Mouse (Mus musculus): ENCODE data around the gene Cilp2.

Gene Cilp2

DNA sequence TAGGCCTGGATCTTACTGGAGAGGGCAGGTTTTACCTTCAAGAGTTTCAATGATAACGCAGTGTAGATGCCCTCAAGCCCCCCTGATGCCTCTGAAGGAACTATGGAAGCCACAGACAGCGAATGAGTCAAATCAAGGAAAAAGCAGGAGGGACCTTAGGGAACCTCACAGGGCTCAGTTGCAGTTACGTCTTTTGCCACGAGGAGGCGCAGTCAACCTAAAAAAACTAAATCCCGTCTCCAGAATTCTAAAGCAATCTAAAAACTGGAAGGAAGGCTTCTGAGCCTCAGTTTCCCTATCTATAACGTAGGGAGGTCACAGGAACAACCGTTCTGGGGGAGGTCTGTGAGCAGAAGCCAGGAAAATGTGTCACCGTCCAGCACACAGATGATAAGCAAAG lies 13.3 kb downstream of the Cilp2 start:
- peak; percentile 57 for DNase-seq (ENCODE audit: low spot score)

DNA sequence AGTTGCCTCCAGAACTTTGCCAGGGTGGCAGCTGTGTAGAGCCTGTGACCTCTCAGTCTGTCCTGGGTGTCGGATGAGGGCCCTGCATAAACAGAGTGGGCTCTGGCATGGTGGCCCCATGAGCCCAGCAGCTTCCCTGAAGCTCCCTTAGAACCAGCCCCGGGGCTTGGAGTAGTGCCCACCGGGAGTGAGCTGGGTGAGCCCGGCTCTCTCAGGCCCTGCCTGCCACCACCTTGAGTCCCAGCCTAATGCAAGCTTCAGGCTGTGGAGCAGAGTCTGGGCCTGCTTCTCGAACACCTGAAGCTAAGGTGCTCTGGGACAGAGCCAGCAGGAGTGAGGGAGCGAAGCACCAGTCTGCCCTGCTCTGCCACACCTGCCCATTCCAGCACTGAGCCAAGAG lies 16.6 kb downstream of the Cilp2 start:
- DNase-seq (ENCODE audit: low spot score), result no peak

DNA sequence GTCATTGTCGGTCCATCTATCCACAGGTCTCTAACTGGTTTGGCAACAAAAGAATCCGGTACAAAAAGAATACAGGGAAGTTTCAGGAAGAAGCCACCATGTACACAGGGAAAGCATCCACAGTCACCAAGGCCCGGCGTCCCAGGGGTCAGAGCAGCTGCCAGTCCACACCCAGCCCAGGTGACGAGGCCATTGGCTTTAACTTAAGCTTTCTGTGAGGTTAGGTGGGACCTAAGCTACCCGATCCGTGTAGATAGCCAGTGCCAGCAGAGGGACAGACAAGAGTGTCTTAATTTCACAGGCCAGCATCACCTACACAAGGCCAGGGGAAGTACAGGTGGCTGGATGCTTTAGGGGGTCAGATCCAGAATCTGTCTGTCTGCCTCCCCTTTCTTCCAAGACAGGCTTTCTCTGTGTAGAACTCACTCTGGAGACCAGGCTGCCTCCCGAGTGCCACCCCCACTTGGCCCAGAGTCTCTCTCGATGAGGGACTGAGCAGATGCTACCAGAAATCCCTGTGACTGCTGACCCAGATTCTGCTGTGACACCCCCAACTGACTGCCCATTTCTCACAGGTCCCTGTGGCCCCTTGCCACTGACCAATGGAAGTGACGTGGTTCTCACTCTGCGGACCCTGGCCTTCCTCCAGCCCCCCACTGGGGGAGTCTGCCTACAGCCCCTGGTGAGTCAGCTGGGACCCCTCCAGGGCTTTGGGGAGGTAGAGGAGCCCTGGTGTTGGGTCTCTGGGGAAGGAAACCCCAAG lies 17.3 kb downstream of the Cilp2 start:
- DNase-seq (ENCODE audit: low spot score), result no peak

DNA sequence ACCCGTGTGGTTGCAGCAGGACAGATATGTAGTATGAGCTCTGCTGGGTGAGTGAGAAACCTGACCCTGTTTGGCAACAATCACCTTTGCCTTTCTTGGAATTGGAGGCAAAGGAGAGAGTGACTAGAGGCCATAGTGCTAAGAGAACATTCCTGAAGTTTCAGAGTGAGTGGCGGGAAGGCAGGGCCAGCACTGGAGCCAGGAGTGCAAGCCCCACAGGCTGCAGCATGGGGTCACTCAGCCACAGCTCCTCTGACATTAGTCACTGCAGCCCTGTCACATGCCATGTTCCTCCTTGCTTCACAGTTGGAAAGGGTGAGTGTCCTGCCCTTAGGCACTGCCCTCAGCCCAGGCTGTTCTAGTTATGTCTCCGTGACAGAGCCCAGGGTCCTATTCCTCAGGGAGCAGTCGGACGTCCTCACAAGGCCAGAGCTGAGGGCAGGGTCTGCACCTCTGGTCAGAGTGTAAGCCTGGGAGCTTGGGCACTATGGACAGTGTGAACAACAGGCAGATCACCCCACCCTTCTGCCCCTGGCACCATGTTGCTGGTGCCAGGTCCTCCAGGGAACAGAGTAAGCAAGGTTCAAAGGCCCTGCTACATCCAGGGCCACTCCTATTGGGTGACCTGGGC lies 19.7 kb downstream of the Cilp2 start:
- DNase-seq (ENCODE audit: low spot score), result no peak

DNA sequence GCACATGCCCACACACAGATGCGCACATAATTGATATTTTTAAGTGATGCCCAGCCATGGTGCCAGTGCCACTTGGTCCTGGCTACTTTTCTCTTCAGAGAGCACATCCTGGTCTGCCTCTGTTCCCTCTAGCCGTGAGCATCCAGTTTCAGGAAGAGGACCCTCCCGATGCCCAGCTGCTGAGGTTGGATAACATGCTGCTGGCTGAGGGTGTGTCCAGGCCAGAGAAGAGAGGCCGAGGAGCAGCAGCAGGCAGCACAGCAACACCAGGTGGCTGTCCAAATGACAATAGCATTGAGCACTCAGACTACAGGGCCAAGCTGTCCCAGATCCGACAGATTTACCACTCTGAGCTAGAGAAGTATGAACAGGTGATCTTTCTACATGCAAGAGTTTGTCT lies 23.3 kb downstream of the Cilp2 start:
- no peak for DNase-seq (ENCODE audit: low spot score)

DNA sequence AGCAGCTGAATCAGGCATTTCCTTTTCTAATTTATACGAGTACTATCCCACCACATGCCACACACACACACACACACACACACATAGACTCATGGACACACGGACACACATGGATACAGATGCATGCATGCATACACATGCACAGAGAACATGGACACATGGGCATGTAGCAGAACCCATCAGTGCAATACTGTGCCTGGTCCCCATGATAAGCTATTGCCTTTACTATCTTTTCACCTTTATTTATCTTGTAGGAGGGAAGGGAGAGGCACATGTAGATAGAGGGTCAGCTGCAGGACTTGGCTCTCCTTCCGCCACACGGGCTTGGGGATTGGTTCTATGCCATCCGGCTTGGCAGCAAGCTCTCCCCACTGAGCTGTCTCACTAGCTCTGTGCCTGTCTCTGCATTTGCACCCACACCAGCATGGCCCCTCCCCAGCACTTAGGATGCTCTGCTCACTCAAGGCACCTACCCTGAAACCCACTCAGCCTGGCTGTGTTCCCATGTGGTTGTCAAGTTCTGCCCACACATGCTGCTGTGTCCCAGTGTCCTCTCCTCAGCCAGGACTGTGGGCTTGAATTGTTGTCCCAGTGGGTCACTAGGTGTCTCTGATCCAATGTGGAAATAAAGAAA lies 24.0 kb downstream of the Cilp2 start:
- DNase-seq (ENCODE audit: low spot score), result no peak

DNA sequence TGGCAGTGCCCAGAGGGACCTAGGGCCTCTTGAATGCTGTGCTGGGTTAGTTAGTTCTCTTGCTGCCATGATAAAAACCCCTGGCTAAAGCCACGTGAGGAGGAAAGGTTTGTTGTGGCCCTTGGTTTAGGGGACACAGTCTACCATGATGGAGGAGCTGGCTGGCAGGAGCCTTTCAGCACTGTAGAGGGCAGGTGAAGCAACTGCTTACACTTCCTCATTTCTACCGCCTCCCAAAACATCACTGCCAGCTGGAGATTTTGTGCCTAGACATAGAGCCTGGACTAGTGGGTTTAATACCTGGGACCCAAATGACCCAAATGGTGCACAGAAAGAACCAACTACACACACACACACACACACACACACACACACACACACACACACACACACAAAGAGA lies 26.2 kb downstream of the Cilp2 start:
- DNase-seq (ENCODE audit: low spot score), result no peak

DNA sequence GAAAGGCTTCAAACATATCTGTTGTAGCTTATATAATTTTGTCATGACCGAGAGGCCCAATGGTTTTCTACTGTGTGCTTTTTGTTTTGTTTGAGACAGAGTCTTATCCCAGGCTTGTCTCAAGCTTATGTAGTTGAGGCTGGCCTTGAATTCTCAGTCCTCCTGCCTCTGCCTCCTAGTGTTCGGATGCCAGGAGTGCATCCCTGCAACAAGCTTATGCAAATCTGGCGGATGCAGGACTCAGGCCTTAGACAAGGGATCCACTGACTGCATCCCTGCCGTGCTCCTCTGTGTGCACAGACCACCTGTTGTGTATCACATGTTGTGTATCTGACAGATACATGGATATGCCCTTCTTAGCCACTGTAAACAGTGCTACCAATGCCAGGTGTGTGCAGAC lies 26.7 kb downstream of the Cilp2 start:
- DNase-seq (ENCODE audit: low spot score), result no peak

DNA sequence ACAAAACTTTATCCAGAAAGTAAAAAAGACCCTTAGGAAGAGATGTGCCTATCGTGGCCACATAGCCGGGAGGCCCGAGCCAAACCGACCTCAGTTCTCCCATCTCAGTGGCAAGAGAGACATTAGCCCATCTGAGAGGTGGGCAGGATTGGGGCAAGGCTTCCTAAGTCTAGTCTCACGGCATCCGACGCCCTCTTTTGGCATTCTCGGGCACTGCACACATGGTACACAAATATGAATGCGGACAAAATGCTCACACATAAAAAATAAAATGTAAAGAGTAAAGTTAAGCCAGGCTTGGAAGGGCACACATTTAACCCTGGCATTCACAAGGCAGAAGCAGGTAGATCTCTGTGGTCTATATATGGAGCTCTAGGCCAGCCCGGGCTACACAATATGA lies 33.6 kb downstream of the Cilp2 start:
- no peak for DNase-seq (ENCODE audit: low spot score)

DNA sequence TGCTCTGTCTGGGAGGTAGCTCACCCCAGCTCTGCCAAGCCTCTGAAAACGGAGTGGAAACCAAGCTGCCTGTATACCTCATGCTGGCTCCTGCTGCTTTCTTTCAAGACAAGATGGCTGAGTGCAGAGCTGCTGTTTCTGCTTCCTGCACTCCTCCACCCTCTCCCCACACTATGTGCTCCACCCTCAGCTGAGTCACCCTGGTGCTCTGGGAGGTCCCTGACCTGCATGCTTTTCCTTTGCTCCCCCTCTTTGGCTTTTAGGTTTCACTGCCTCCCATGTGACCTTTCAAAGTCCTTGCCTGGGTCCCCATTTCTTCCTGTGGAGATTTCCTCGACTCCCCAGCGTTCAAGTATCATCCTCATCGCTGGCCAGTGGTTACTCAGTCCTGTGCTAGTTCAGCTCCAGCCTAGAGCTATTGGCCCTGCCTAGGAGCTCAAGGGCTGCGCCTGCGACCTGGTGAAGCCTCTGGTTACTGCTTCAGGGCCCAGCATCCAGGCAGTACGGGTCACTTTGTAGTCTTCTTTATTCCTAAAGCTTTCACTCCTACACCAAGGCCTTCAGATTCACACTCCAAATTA lies 36.5 kb downstream of the Cilp2 start:
- no peak for DNase-seq (ENCODE audit: low spot score)

DNA sequence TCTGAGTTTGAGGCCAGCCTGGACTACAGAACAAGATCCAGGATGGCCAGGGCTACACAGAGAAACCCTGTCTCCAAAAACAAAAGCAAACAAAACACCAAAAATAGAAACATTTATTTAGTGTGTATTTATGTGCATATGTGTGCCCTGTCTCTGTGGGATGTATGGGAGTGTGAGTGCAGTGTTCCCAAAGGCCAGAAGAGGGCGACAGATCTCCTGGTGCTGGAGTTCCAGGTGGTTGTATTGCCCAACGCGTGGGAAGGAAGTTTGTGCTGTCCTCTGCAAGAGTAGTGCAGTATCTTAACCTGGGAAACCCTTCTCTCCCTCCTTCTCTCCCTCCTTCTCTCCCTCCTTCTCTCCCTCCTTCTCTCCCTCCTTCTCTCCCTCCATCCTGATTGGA lies 37.6 kb downstream of the Cilp2 start:
- DNase-seq (ENCODE audit: low spot score), result no peak

DNA sequence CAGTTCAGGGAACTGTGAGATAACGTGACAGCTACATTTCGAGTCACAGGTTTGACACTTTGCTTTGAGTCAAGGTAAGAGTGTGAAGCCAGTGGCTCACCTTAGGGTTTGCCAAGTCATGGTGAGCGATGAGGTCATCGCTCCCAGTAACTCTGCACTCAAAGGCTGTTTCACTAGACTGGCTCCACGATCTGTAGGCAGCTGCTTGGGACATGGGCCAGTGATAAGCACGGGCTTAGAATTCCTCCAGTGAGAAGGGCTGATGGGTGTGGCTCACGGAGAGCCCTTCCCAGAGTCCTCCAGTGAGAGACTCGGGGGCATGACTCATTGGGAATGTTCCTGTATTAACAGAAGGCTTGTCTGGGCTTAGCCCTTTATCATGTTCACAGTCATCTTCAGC lies 38.5 kb downstream of the Cilp2 start:
- DNase-seq (ENCODE audit: low spot score), result peak; percentile 79

DNA sequence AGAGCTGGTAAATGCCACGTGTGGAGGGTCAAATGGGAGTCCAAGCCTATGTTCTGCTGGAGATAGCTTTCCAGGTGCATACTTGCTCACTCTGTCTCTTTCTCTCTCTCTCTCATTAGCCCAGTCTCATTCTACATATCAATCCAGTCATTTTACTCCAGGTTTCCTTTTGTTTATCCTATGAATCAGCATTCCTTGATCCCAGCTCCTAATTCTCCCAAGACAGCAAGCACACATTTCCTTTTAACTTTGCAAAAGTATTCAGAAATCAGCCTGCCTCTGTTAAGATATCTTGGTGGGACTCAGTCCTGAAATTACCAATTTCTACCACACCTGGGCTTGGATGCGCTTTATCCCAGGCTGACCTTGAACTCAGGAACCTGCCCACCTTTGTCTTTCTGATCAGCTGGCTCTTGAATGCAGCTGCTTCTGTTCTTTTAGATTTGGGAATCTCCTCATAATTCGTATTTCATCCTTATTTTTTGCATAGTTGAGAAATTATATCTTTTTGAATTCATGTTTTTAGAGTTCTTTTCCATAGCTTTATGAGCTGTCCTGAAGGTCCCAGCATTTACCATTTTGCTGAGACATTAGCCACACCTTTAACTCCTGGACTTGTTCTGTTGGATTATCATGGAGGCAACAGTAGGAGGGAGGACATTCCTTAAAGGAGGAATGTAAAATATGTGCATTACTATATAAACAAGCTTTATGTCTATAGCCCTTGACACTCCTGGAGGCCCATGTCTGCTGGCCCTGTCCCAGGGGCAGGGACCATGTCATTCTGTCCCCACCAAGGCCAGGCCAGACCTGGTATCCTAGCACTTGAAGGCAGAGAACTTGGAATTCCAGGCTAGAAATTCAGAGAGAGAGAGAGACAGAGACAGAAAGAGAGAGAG lies 40.1 kb downstream of the Cilp2 start:
- DNase-seq (ENCODE audit: low spot score), result no peak

DNA sequence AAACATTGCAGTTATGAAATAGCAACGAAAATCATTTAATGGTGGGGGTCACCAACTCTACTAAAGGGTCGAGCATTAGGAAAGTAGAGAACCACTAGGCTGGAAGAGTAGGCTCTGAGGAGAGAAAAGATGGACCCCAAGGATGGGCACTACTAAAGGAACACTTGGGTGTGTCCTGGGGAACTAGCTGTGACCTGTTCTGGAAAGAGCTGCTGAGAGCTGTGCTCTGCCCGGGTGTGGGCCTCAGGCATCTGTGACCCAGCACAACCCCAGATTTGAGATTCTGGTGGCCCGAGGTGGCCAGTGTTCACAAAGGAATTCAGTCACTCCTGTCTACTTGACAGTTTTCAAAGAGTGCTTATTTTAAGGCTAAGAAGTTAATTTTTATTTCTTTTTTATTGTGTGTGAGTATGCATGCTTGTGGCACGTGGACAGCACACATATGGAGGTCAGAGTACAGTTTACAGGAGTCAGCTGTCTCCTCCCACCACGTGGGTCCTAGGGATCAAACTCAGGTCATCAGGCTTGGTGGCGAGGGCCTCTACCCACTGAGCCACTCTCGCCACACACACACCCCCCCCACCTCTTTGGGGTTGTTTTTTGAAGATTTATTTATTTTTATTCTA lies 50.3 kb downstream of the Cilp2 start:
- no peak for DNase-seq (ENCODE audit: low spot score)

DNA sequence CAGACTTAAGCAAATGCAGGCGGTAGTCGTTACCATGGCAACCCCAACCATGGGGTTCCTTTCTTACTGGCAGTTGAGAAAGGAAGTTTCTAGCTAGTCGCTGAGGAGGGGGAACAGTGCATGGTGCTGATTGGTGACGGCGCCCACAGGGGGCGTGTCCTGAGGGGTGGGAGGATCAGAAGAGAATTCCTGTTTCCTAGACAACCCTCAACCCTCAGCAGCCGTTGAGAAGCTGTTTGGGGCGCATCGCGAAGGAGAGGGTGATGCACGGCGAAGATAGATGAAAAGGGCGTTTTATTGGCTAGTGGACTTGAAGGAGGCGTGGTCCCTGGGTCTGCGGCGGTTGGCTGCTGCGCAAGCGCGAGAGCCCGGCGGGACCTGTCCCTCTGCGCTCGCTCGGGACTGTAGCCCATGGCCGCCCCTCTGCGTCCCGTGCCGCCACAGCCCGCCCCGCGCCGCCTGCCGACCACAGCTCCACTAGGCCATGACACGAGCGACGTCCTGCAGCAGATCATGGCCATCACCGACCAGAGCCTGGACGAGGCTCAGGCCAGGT lies 55.1 kb downstream of the Cilp2 start, which contains the start of gene Pbx4:
TSS of gene Pbx4 (plus strand) at position 194 of the 556 bp plus-strand sequence.
- peak; percentile 86 for DNase-seq (ENCODE audit: low spot score)

Measured in lung, postnatal 25 days (tissue).